Mouse (Mus musculus): ENCODE results near the gene Pdhx. TPM values are rescaled to one million over a fixed set of nuclear protein-coding genes. Genes with fewer than 3 reads are reported as not detected.

Pdhx gene
- polyA plus RNA-seq, 1 experiment, result 14.6 TPM

Other genes with a start within 250 kb of the Pdhx start
- 11.8 and 26.7 TPM in 2 replicates for gene Cd44, start 171.8 kb downstream of the Pdhx start, polyA plus RNA-seq (2012; rRNA removed)
- 6.1 and 7.2 TPM in 2 replicates for gene Apip, start 162 bp upstream of the Pdhx start, polyA plus RNA-seq (2012; rRNA removed)
- gene Ehf, start 229.8 kb upstream of the Pdhx start, polyA plus RNA-seq (2012; rRNA removed), result 56.6 and 81.0 TPM in 2 replicates